Comparison of ENCODE assay signal across 14 mouse cellular contexts in the genomic region with DNA sequence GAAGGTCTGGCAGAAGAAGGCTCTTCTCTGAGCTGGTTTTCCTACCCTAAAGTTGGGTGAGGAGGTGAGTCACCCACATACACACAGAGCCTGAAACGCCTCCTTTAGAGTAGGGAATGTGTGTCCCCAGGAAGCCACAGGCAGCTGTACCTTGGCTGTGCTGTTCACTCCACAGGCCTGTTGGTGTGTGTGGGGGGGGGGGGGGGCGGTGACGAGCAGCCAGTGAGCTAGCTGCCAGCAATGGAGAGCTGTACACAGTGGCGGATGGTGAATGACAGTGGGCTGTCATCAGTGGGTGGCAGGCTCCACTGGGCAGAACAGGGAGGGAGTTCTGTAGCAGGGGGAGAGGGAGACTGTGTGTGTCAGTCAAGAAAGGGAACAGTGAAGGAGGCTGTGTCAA. TPM values are rescaled to one million over a fixed set of nuclear protein-coding genes. Genes with fewer than 3 reads are reported as not detected.
A peak's percentile ranks its signal among the peaks of the same experiment; 100 is the strongest.
DNase-seq lines count a peak whose midpoint lies in the region; ATAC-seq and TF ChIP-seq lines count a peak whose summit lies in the region.
"Had no signal": no experiment of that assay in that cellular context is flagged by ENCODE, and none has a peak within 500 bp of the region (broad histone marks: within the 10 kb centered on the region; RNA-seq: fewer than 3 reads in every experiment).

No protein-coding gene starts in this region.

- no peaks in the 10 kb centered on the region for H3K27me3 ChIP-seq in forebrain, embryonic 15.5 days
- H3K27me3 ChIP-seq in forebrain, embryonic 11.5 days (ENCODE audit: control insufficient read depth, insufficient read depth, low read length): no peaks in the 10 kb centered on the region

- DNase-seq in forebrain, embryonic 11.5 days (ENCODE audit: low spot score): no peak
- peak in 1 of 2 experiments; percentile 74 for DNase-seq in layer of hippocampus, adult 2 months (ENCODE audit: low spot score in 2 of 2)
- DNase-seq in layer of hippocampus, postnatal 10 days (ENCODE audit: low spot score in 2 of 2): no peak
- peak; percentile 51 for DNase-seq in 3134 (ENCODE audit: extremely low read depth, insufficient read length, low spot score)
- peak; percentile 76 for DNase-seq in layer of hippocampus, adult 9-11 months
- DNase-seq in retina, embryonic 14.5 days (ENCODE audit: low spot score): no peak
- DNase-seq in gastrocnemius, postnatal 10 days: no peak
- DNase-seq: heart, adult 2 months; kidney, postnatal 25 days had no signal

- WGBS in forebrain, embryonic 15.5 days: 62% methylated on average over 4 of the region's 4 CpGs
- 72% methylated on average over 4 of the region's 4 CpGs for WGBS in forebrain, embryonic 11.5 days

- H3K4me3 ChIP-seq in forebrain, embryonic 15.5 days: no peak overlapping the region
- no peak overlapping the region for H3K4me3 ChIP-seq in forebrain, embryonic 11.5 days (ENCODE audit: low read depth, low read length)
- peak overlapping the region; percentile 36; the same call in 1 of the 2 replicates for H3K4me3 ChIP-seq in layer of hippocampus, adult 2 months
- H3K4me3 ChIP-seq: erythroblast, embryonic 14.5 days; heart, adult 2 months; liver, embryonic 12.5 days had no signal

- peaks cover 12% of the 10 kb centered on the region for H3K4me1 ChIP-seq in forebrain, embryonic 15.5 days
- H3K4me1 ChIP-seq in forebrain, embryonic 11.5 days (replicated peaks; ENCODE audit: control insufficient read depth, insufficient read depth, low read length): no peaks in the 10 kb centered on the region

- no peak overlapping the region for H3K9ac ChIP-seq in forebrain, embryonic 15.5 days (replicated peaks)
- no peak overlapping the region for H3K9ac ChIP-seq in forebrain, embryonic 11.5 days (ENCODE audit: low read length)
- H3K9ac ChIP-seq: liver, embryonic 12.5 days had no signal

- no peak for TF ChIP-seq CTCF in layer of hippocampus, adult 2 months (conservative IDR thresholded peaks at IDR 0.05)

- no peak overlapping the region for H3K4me2 ChIP-seq in forebrain, embryonic 15.5 days (replicated peaks)
- no peak overlapping the region for H3K4me2 ChIP-seq in forebrain, embryonic 11.5 days (ENCODE audit: low read depth, low read length, severe bottlenecking)
- H3K4me2 ChIP-seq: liver, embryonic 12.5 days had no signal

- H3K9me3 ChIP-seq in forebrain, embryonic 15.5 days: no peaks in the 10 kb centered on the region
- no peaks in the 10 kb centered on the region for H3K9me3 ChIP-seq in forebrain, embryonic 11.5 days (ENCODE audit: control insufficient read depth, low read length)
- H3K9me3 ChIP-seq: liver, embryonic 12.5 days had no signal

- peak; percentile 72 for ATAC-seq in forebrain, embryonic 15.5 days (replicated peaks)
- no peak for ATAC-seq in forebrain, embryonic 11.5 days (replicated peaks; ENCODE audit: low FRiP score)
- ATAC-seq: inflammation-experienced regulatory T-cells, adult 6 months; liver, embryonic 12.5 days had no signal

- H3K27ac ChIP-seq in forebrain, embryonic 15.5 days (replicated peaks): 0 out of 2 replicates have a peak overlapping the region, but pooled peaks have one; percentile 43
- no peak overlapping the region for H3K27ac ChIP-seq in forebrain, embryonic 11.5 days (ENCODE audit: low read depth, low read length)
- H3K27ac ChIP-seq in layer of hippocampus, adult 2 months: peak overlapping the region; percentile 89
- H3K27ac ChIP-seq: heart, adult 2 months; liver, embryonic 12.5 days had no signal

- no peaks in the 10 kb centered on the region for H3K36me3 ChIP-seq in forebrain, embryonic 15.5 days
- no peaks in the 10 kb centered on the region for H3K36me3 ChIP-seq in forebrain, embryonic 11.5 days (ENCODE audit: control insufficient read depth, insufficient read depth, low read length)
- H3K36me3 ChIP-seq: liver, embryonic 12.5 days had no signal

RNA-seq across cellular contexts. Expression of a gene that starts 11.7 kb away (rescaled TPM):
- 19.2 and 21.9 TPM in 2 replicates for polyA plus RNA-seq in forebrain, embryonic 15.5 days (2015; fragmentation: Nextera tagmentation; extraction: Ambion mirVana)
- polyA plus RNA-seq in forebrain, embryonic 11.5 days (2014; fragmentation: Nextera tagmentation; extraction: Ambion mirVana): 12.7 and 15.0 TPM in 2 replicates
- total RNA-seq in layer of hippocampus, adult 2 months (2021): 10 to 100 TPM; 45.2 to 48.6 TPM
- total RNA-seq in layer of hippocampus, postnatal 10 days (2021): 10 to 100 TPM; 32.5 to 33.5 TPM
- total RNA-seq in gastrocnemius, postnatal 10 days (2021): 1 to 10 TPM; 3.5 to 3.7 TPM

RNA-seq across cellular contexts. Expression of a gene that starts 21.0 kb away (rescaled TPM):
- polyA plus RNA-seq in forebrain, embryonic 15.5 days (2015; fragmentation: Nextera tagmentation; extraction: Ambion mirVana): 0.55 and 0.74 TPM in 2 replicates
- 0.35 and 0.40 TPM in 2 replicates for polyA plus RNA-seq in forebrain, embryonic 11.5 days (2014; fragmentation: Nextera tagmentation; extraction: Ambion mirVana)
- total RNA-seq in layer of hippocampus, adult 2 months (2021): 1 to 10 TPM; 2.0 to 2.3 TPM
- 1 to 10 TPM; 1.8 to 2.6 TPM for total RNA-seq in layer of hippocampus, postnatal 10 days (2021)
- 100 to 1,000 TPM; 104 to 141 TPM for total RNA-seq in gastrocnemius, postnatal 10 days (2021)
- total RNA-seq: MEL had no signal

RNA-seq across cellular contexts. Expression of a gene that starts 30.8 kb away (rescaled TPM):
- 0.69 and 1.1 TPM in 2 replicates for polyA plus RNA-seq in forebrain, embryonic 15.5 days (2015; fragmentation: Nextera tagmentation; extraction: Ambion mirVana)
- polyA plus RNA-seq in forebrain, embryonic 11.5 days (2014; fragmentation: Nextera tagmentation; extraction: Ambion mirVana): 1.1 and 1.2 TPM in 2 replicates
- total RNA-seq in layer of hippocampus, adult 2 months (2021): 1 to 10 TPM; 3.5 to 4.0 TPM
- 1 to 10 TPM; 2.5 to 2.8 TPM for total RNA-seq in layer of hippocampus, postnatal 10 days (2021)
- under 1 TPM; 0.80 to 0.88 TPM for total RNA-seq in gastrocnemius, postnatal 10 days (2021)
- polyA plus RNA-seq: erythroblast, embryonic 14.5 days had no signal

RNA-seq across cellular contexts. Expression of a gene that starts 48.9 kb away (rescaled TPM):
- polyA plus RNA-seq in forebrain, embryonic 15.5 days (2015; fragmentation: Nextera tagmentation; extraction: Ambion mirVana): 147 and 153 TPM in 2 replicates
- 109 and 113 TPM in 2 replicates for polyA plus RNA-seq in forebrain, embryonic 11.5 days (2014; fragmentation: Nextera tagmentation; extraction: Ambion mirVana)
- 100 to 1,000 TPM; 235 to 239 TPM for total RNA-seq in layer of hippocampus, adult 2 months (2021)
- total RNA-seq in layer of hippocampus, postnatal 10 days (2021): 100 to 1,000 TPM; 163 to 172 TPM
- total RNA-seq in gastrocnemius, postnatal 10 days (2021): 10 to 100 TPM; 45.5 to 48.7 TPM

RNA-seq across cellular contexts. Expression of a gene that starts 57.2 kb away (rescaled TPM):
- polyA plus RNA-seq in forebrain, embryonic 15.5 days (2015; fragmentation: Nextera tagmentation; extraction: Ambion mirVana): 6.7 and 8.0 TPM in 2 replicates
- 2.5 and 3.1 TPM in 2 replicates for polyA plus RNA-seq in forebrain, embryonic 11.5 days (2014; fragmentation: Nextera tagmentation; extraction: Ambion mirVana)
- total RNA-seq in layer of hippocampus, adult 2 months (2021): 100 to 1,000 TPM in 1 of 2 experiments, 10 to 100 TPM in 1; 97.3 to 106 TPM
- total RNA-seq in layer of hippocampus, postnatal 10 days (2021): 10 to 100 TPM; 41.7 to 46.5 TPM
- total RNA-seq in gastrocnemius, postnatal 10 days (2021): 100 to 1,000 TPM; 104 to 113 TPM

Comparison
In these comparisons a context has a peak if more than half of its experiments do, and no peak if none do; other contexts are left out.
1. DNase-seq: peak in 3134 (single experiment) and layer of hippocampus, adult 9-11 months (single experiment); none in forebrain, embryonic 11.5 days (single experiment), layer of hippocampus, postnatal 10 days (0 of 2), retina, embryonic 14.5 days (single experiment) and gastrocnemius, postnatal 10 days (single experiment).
2. RNA of a gene that starts 11.7 kb away (total RNA-seq): 45.2 to 48.6 TPM in layer of hippocampus, adult 2 months and 32.5 to 33.5 TPM in layer of hippocampus, postnatal 10 days; 3.5 to 3.7 TPM in gastrocnemius, postnatal 10 days; every median in the first group is over 4 times any median in the second.
3. RNA of a gene that starts 21.0 kb away (total RNA-seq): 104 to 141 TPM in gastrocnemius, postnatal 10 days; 1.8 to 2.6 TPM in layer of hippocampus, postnatal 10 days and 2.0 to 2.3 TPM in layer of hippocampus, adult 2 months; every median in the first group is over 10 times any median in the second.